Mouse (Mus musculus) cerebellum, adult 2 months (tissue): Measurements from ENCODE around the gene Prcc.

Experiments
- CTCF ChIP-seq: fragments of 200-500 bp; IDR thresholded peaks from 2 replicates; pipeline ENCODE4 v1.5.1; 2011; ENCODE audit warnings: low read depth, mild to moderate bottlenecking, control low read depth, low read length, moderate library complexity, borderline replicate concordance; ENCODE audit not compliant: insufficient read depth
- POLR2A ChIP-seq: fragments of 200-500 bp; IDR thresholded peaks from 2 replicates; pipeline ENCODE4 v1.6.1; 2011; ENCODE audit warnings: low read length, control low read depth, borderline replicate concordance; ENCODE audit not compliant: insufficient read depth

- TF ChIP-seq CTCF (no peak), POLR2A (no peak)
Measured at GRCm38 (mm10) chr3:87903821-87904220, 18.4 kb upstream of the Prcc start.
